Mouse (Mus musculus) intestine, embryonic 16.5 days (tissue): ENCODE measurements around the gene Cc2d1a. TPM values are rescaled to one million over a fixed set of nuclear protein-coding genes. Genes with fewer than 3 reads are reported as not detected.

Source experiments
- ATAC-seq: fragments of 200-750 bp; cut with Nextera tagmentation; 2 replicates; pipeline ENCODE4 v1.8.0; 2017; ENCODE audit warnings: moderate TSS enrichment, moderate library complexity
- H3K27ac ChIP-seq: fragments of 300-500 bp; sonication (generic); 2 replicates; pipeline ENCODE4 v1.5.1; 2014; ENCODE audit warnings: mild to moderate bottlenecking, low read length
- H3K27me3 ChIP-seq: fragments of 300-500 bp; sonication (generic); replicated peaks from 2 replicates; pipeline ENCODE4 v1.6.1; 2014; ENCODE audit warnings: low read length, control low read depth, mixed read lengths; ENCODE audit not compliant: control insufficient read depth, insufficient read depth
- H3K36me3 ChIP-seq: fragments of 300-500 bp; sonication (generic); 2 replicates; pipeline ENCODE4 v1.6.1; 2014; ENCODE audit warnings: low read length, control low read depth; ENCODE audit not compliant: control insufficient read depth, insufficient read depth
- H3K4me1 ChIP-seq: fragments of 300-500 bp; sonication (generic); 2 replicates; pipeline ENCODE4 v1.6.1; 2014; ENCODE audit warnings: low read length, control low read depth, mixed read lengths; ENCODE audit not compliant: control insufficient read depth, insufficient read depth
- H3K4me2 ChIP-seq: fragments of 300-500 bp; sonication (generic); 2 replicates; pipeline ENCODE4 v1.6.1; 2014; ENCODE audit warnings: low read depth, low read length, control low read depth
- H3K4me3 ChIP-seq: fragments of 300-500 bp; sonication (generic); 2 replicates; pipeline ENCODE4 v1.5.1; 2014; ENCODE audit warnings: mild to moderate bottlenecking, low read length
- H3K9ac ChIP-seq: fragments of 300-500 bp; sonication (generic); 2 replicates; pipeline ENCODE4 v1.6.1; 2014; ENCODE audit warnings: low read depth, low read length
- H3K9me3 ChIP-seq: fragments of 300-500 bp; sonication (generic); 2 replicates; pipeline ENCODE4 v1.6.1; 2016; ENCODE audit warnings: low read length, control low read depth; ENCODE audit not compliant: control insufficient read depth
- WGBS: fragments of 180-500 bp; shearing (Covaris S2); extraction: QIAGEN DNeasy Blood & Tissue Kit; methylation state at CpG from one replicate; pipeline ENCODE4 v1.1.7; 2014; 5-methylcytosine and 5-hydroxymethylcytosine counted together
- polyA plus RNA-seq: library from polyadenylated mRNA; unstranded; fragments of >200 nt; fragmentation: Nextera tagmentation; extraction: Ambion mirVana; gene quantifications from 2 replicates; pipeline ENCODE4 v1.2.1, GENCODE M21; 2015

Gene Cc2d1a
- polyA plus RNA-seq, 1 experiment from 2014 or later = 26.0 TPM

- H3K9ac ChIP-seq = no peak overlapping the region
- WGBS = 90% methylated on average over 25 of the region's 25 CpGs
- H3K36me3 ChIP-seq = peaks cover 28% of the 10 kb centered on the region
- no peaks in the 10 kb centered on the region for H3K9me3 ChIP-seq
- H3K27ac ChIP-seq = no peak overlapping the region
- H3K4me3 ChIP-seq = no peak overlapping the region
- H3K4me2 ChIP-seq = no peak overlapping the region
- no peaks in the 10 kb centered on the region for H3K27me3 ChIP-seq
- ATAC-seq = no peak
- H3K4me1 ChIP-seq = peaks cover 19% of the 10 kb centered on the region
Measured at GRCm38 (mm10) chr8:84101476-84102270, 46.1 kb downstream of the Cc2d1a start.

DNA sequence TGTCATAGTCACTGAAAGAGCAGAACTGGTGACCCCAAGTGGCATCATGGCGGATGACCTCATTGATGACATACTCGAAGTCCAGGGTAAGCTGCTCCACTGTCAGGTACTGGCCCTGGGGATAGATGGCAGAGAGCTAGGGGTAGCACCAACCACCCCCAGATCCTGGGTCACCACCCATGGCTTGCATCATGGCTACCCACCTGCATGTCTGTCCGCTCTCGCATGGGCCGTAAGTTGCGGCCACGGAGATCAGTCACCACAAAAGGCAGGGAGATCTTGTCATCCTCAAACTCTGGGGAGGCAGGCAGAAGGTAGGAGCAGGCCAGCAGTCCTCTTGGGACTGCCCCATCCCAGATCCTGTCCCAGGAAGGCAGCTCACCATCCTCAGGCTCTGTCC, 49.4 kb downstream of the Cc2d1a start:
- H3K9ac ChIP-seq = no peak overlapping the region
- H3K27ac ChIP-seq = no peak overlapping the region
- no peaks in the 10 kb centered on the region for H3K9me3 ChIP-seq
- no peaks in the 10 kb centered on the region for H3K27me3 ChIP-seq
- no peak for ATAC-seq
- no peak overlapping the region for H3K4me3 ChIP-seq
- H3K4me2 ChIP-seq = no peak overlapping the region
- H3K4me1 ChIP-seq = peaks cover 9% of the 10 kb centered on the region
- peaks cover 42% of the 10 kb centered on the region for H3K36me3 ChIP-seq
- WGBS = 96% methylated on average over 7 of the region's 7 CpGs

DNA sequence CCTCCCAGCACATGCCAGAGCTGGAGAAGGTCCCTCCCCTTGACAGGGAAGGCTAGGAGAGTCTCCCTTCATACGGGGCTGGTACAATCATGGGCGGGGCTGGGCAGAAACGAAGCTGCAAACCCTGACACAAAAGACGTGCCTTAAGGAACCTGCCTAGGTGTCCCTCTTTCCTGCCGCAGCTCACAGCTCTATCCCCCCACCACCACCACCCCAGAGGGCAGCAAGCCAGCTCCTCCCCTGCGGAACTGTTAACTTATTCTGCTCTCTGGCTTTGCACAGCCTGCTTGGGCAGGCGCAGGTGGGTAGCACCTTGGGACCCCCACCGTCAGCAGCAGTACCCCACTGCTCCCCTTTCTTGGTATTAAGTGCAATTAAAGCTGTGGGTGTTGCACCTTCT, 51.7 kb downstream of the Cc2d1a start:
- ATAC-seq = no peak
- H3K9me3 ChIP-seq = no peaks in the 10 kb centered on the region
- H3K4me3 ChIP-seq = no peak overlapping the region
- peaks cover 43% of the 10 kb centered on the region for H3K36me3 ChIP-seq
- no peak overlapping the region for H3K4me2 ChIP-seq
- no peaks in the 10 kb centered on the region for H3K27me3 ChIP-seq
- H3K9ac ChIP-seq = no peak overlapping the region
- H3K27ac ChIP-seq = no peak overlapping the region
- WGBS = 68% methylated on average over 8 of the region's 8 CpGs
- no peaks in the 10 kb centered on the region for H3K4me1 ChIP-seq

DNA sequence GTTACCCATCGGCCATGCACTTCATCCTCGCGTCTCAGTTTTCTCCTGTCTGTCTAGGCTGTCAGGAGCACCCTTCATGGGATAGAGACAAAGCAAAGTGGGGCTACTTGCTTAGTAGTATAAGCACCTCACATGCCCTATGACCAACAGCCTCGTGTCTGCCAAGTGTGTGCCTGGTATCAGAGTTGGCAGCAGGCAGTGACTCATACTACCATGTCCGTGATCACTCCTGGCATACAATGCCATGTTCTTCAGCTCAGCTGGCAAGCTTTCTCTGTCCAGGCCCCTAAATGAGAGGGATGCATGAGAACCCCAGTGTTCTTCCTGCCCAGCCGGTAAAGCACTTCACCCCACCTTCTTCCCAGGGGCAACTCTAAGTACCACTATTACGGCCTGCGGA, 57.2 kb downstream of the Cc2d1a start:
- H3K9ac ChIP-seq = no peak overlapping the region
- WGBS = 92% methylated on average over 8 of the region's 8 CpGs
- no peaks in the 10 kb centered on the region for H3K9me3 ChIP-seq
- no peak overlapping the region for H3K27ac ChIP-seq
- no peak overlapping the region for H3K4me3 ChIP-seq
- ATAC-seq = no peak
- peaks cover 21% of the 10 kb centered on the region for H3K36me3 ChIP-seq
- no peaks in the 10 kb centered on the region for H3K4me1 ChIP-seq
- no peak overlapping the region for H3K4me2 ChIP-seq
- H3K27me3 ChIP-seq = no peaks in the 10 kb centered on the region

GRCm38 (mm10) chr8:84089277-84089676, 58.5 kb downstream of the Cc2d1a start:
- 67% methylated on average over 9 of the region's 9 CpGs for WGBS
- ATAC-seq = no peak
- peaks cover 14% of the 10 kb centered on the region; the same call in 1 of the 2 replicates for H3K36me3 ChIP-seq

GRCm38 (mm10) chr8:84087821-84088220, 59.9 kb downstream of the Cc2d1a start:
- H3K4me3 ChIP-seq = no peak overlapping the region
- no peak overlapping the region for H3K4me2 ChIP-seq
- H3K36me3 ChIP-seq = peaks cover 11% of the 10 kb centered on the region; the same call in 1 of the 2 replicates

More at GRCm38 (mm10) chr8:84089277-84089676, 58.5 kb downstream of the Cc2d1a start:
- Histone ChIP-seq H3K9me3 (no peaks in the 10 kb centered on the region), H3K9ac (no peak overlapping the region), H3K27me3 (no peaks in the 10 kb centered on the region), H3K4me2 (no peak overlapping the region), H3K4me1 (no peaks in the 10 kb centered on the region), H3K27ac (no peak overlapping the region), H3K4me3 (no peak overlapping the region)

DNA sequence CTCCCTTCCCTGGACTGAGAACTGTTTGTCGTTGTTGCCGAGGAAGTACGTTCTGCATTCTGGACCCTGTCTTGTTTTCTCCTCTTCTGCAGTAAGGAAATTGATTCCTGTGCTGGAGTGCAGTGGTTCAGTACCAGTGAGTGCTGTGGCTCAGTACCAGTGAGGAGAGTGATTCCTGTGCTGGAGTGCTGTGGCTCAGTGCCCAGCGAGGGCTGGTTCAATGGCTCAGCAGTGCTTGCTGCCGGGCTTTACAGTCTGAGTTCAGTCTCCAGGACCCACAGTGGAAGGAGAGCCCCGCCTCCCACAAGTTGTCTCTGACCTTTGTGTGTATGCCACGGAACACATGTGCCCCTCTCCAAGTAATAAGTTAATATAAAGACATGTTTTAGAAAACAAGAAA, 60.6 kb downstream of the Cc2d1a start:
- Histone ChIP-seq H3K4me3 (no peak overlapping the region), H3K4me1 (no peaks in the 10 kb centered on the region), H3K9me3 (no peaks in the 10 kb centered on the region), H3K27ac (no peak overlapping the region), H3K4me2 (no peak overlapping the region), H3K9ac (no peak overlapping the region), H3K36me3 (peaks cover 18% of the 10 kb centered on the region), H3K27me3 (no peaks in the 10 kb centered on the region)
- no peak for ATAC-seq
- 83% methylated on average over 7 of the region's 7 CpGs for WGBS

More at GRCm38 (mm10) chr8:84087821-84088220, 59.9 kb downstream of the Cc2d1a start:
- H3K27me3 ChIP-seq = no peaks in the 10 kb centered on the region
- no peak for ATAC-seq
- no peaks in the 10 kb centered on the region for H3K9me3 ChIP-seq
- H3K4me1 ChIP-seq = no peaks in the 10 kb centered on the region
- 96% methylated on average over 14 of the region's 14 CpGs for WGBS
- no peak overlapping the region for H3K27ac ChIP-seq
- H3K9ac ChIP-seq = no peak overlapping the region

- Histone ChIP-seq H3K9me3 (no peaks in the 10 kb centered on the region), H3K27me3 (no peaks in the 10 kb centered on the region), H3K9ac (no peak overlapping the region), H3K27ac (no peak overlapping the region), H3K4me1 (no peaks in the 10 kb centered on the region), H3K4me2 (no peak overlapping the region), H3K4me3 (no peak overlapping the region), H3K36me3 (peaks cover 12% of the 10 kb centered on the region)
- WGBS = 52% methylated on average over 42 of the region's 42 CpGs
- ATAC-seq = peak; percentile 14; the same call in 1 of the 2 replicates
Measured at GRCm38 (mm10) chr8:84084341-84085115, 63.2 kb downstream of the Cc2d1a start.

- WGBS = 34% methylated on average over 8 of the region's 8 CpGs
- H3K4me1 ChIP-seq = 0 out of 2 replicates have a peak, but pooled peaks cover 2% of the 10 kb centered on the region
- no peaks in the 10 kb centered on the region for H3K9me3 ChIP-seq
- peaks cover 12% of the 10 kb centered on the region for H3K36me3 ChIP-seq
- no peak; the same call in 1 of the 2 replicates for ATAC-seq
- H3K27me3 ChIP-seq = no peaks in the 10 kb centered on the region
- H3K4me2 ChIP-seq = no peak overlapping the region
- H3K9ac ChIP-seq = no peak overlapping the region
- no peak overlapping the region for H3K4me3 ChIP-seq
- no peak overlapping the region for H3K27ac ChIP-seq
Measured at GRCm38 (mm10) chr8:84083829-84084241, 63.9 kb downstream of the Cc2d1a start.
